Mouse (Mus musculus): ENCODE measurements around the gene Impdh2.

GRCm38 (mm10) chr9:108560227-108560841 lies at the start of gene Impdh2:
- no peak for TF ChIP-seq MAZ (IDR thresholded peaks at IDR 0.05; ENCODE audit: low read depth, low read length)
- peak; percentile 89 for TF ChIP-seq ZMIZ1 (IDR thresholded peaks at IDR 0.05; ENCODE audit: low read depth, low read length)
- peak; percentile 97 for TF ChIP-seq POLR2A (IDR thresholded peaks at IDR 0.05; ENCODE audit: low read depth, low read length)
- TF ChIP-seq CTCF (conservative IDR thresholded peaks at IDR 0.05 in 1 of 2, IDR thresholded peaks at IDR 0.05 in 1 of 2; ENCODE audit: low read depth in 2 of 2, low read length in 2 of 2) = no peak
